Mouse (Mus musculus): ENCODE results near the gene Inpp5b.

DNA sequence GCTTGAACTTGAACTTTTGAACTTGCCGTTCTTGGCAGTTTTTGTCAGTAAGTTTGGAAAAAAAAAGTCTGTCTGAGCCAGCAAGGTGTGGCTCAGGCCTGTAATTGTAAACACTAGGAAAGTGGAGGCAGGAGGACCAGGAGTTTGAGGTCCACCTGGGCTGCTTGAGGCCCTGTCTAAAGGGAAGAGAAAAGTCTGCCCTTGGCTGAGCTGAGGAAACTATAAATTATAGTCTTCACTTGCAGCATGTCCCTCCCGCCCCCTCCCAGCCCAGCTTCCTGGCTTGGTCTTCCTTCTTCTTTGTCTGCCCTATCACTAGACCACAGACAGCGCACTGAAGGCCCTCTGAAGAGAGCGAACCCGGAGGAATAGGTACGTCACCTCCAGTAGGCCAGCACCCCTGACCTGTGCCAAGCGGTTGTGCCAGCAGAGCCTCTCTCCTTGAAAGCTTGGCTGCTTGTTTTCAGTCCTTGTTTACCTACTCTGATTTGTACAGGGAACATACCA, 17.7 kb downstream of the Inpp5b start:
- no peak for TF ChIP-seq POLR2A (IDR thresholded peaks at IDR 0.05; ENCODE audit: borderline replicate concordance, extremely low read depth, insufficient read depth, insufficient read length, poor library complexity, severe bottlenecking)
- no peak for TF ChIP-seq CTCF (IDR thresholded peaks at IDR 0.05; ENCODE audit: borderline replicate concordance, extremely low read depth, insufficient read depth, insufficient read length)

Data from brain, embryonic 14.5 days (tissue).